Mouse (Mus musculus): ENCODE results near the gene Ppdpf. TPM values are rescaled to one million over a fixed set of nuclear protein-coding genes. Genes with fewer than 3 reads are reported as not detected.
"Not testable (repeated sequence)": the region's sequence is repeated elsewhere in the genome, so short reads cannot be mapped to it uniquely, and the experiment has no call there.

Ppdpf gene
- polyA plus RNA-seq, 1 experiment from 2014 or later, result 364 TPM

DNA sequence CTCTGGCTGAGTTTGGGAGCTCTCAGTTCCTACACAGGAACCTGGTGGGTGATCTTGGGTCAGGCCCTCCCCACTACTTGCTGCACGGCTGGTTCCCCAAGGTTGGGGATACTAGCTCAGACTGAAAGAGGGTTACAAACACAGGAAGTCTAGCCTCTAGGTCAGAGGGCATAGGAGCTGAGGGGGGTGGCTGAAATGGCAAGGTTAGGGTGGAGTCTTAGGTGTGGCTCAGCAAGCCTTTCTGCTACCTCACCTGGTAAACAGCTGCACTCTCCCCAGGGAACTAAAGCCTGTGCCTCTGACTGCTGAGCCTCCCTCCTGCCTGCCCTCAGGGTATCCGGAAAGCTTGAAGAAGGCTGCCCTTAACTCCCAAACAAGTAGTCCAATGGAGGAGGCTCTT is 1.6 kb downstream of the Ppdpf start:
- Histone ChIP-seq H3K27me3 (ENCODE audit: insufficient read depth, low read length) (no peaks in the 10 kb centered on the region), H3K36me3 (ENCODE audit: insufficient read depth) (peaks cover 10% of the 10 kb centered on the region; the same call in 1 of the 2 replicates), H3K4me1 (ENCODE audit: insufficient read depth) (no peaks in the 10 kb centered on the region), H3K4me3 (ENCODE audit: low read depth, low read length) (peak overlapping the region; percentile 5; the same call in 1 of the 2 replicates), H3K9me3 (ENCODE audit: low read depth, low read length) (no peaks in the 10 kb centered on the region), H3K27ac (ENCODE audit: low read depth) (no peak overlapping the region), H3K9ac (0 out of 2 replicates have a peak overlapping the region, but pooled peaks have one; percentile 2), H3K4me2 (peak overlapping the region; percentile 85)
- TF ChIP-seq CTCF (IDR thresholded peaks at IDR 0.05; ENCODE audit: low read depth), result no peak
- ATAC-seq (ENCODE audit: insufficient read depth) (no peak), DNase-seq (no peak)
- 35% methylated on average over 2 of the region's 2 CpGs for WGBS

DNA sequence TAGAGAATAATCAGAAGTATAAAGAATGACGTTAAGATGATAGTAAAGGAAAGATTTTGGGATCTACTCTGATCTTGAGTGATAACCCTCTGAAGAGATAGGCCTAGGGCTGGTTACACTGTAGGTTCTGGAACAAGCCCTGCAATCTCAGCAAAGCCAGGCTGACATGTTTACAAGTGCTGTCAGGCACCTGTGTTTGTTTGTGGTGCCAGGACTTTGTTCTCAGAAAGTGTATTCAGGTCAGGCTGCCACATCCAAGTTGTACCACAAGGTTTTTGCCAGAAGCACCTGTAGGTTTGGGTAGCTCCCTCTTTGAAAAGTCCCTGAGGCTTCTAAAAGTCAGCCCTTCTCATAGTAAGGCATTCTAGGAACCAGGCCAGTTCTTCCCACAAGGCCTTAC is 2.3 kb downstream of the Ppdpf start:
- H3K27ac ChIP-seq (ENCODE audit: low read depth), result no peak overlapping the region
- no peak for DNase-seq
- H3K4me1 ChIP-seq (ENCODE audit: insufficient read depth), result no peaks in the 10 kb centered on the region
- H3K27me3 ChIP-seq (ENCODE audit: insufficient read depth, low read length), result no peaks in the 10 kb centered on the region
- no peak overlapping the region for H3K9ac ChIP-seq
- H3K9me3 ChIP-seq (ENCODE audit: low read depth, low read length), result no peaks in the 10 kb centered on the region
- H3K36me3 ChIP-seq (ENCODE audit: insufficient read depth), result peaks cover 10% of the 10 kb centered on the region; the same call in 1 of the 2 replicates
- no peak overlapping the region for H3K4me3 ChIP-seq (ENCODE audit: low read depth, low read length)
- no peak for ATAC-seq (ENCODE audit: insufficient read depth)
- 82% methylated on average over 1 of the region's 1 CpGs for WGBS
- TF ChIP-seq CTCF (IDR thresholded peaks at IDR 0.05; ENCODE audit: low read depth), result no peak
- H3K4me2 ChIP-seq, result no peak overlapping the region

DNA sequence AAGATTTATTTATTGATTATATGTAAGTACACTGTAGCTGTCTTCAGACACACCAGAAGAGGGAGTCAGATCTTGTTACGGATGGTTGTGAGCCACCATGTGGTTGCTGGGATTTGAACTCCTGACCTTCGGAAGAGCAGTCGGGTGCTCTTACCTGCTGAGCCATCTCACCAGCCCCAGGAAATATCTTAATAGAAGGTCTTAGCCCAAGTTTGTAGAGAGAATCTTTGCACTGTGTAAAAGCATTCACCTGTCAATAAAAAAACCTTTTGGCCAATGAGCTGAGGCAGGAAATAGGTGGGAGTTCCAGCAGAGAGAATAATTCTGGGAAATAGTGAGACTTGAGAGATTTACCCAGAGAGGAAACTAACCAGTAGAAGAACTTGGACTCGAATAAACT is 4.3 kb downstream of the Ppdpf start:
- H3K4me1 ChIP-seq (ENCODE audit: insufficient read depth); H3K4me3 ChIP-seq (ENCODE audit: low read depth, low read length); H3K27me3 ChIP-seq (ENCODE audit: insufficient read depth, low read length); ATAC-seq (ENCODE audit: insufficient read depth); H3K27ac ChIP-seq (ENCODE audit: low read depth); H3K36me3 ChIP-seq (ENCODE audit: insufficient read depth); H3K9me3 ChIP-seq (ENCODE audit: low read depth, low read length); DNase-seq; H3K4me2 ChIP-seq; H3K9ac ChIP-seq: not testable (repeated sequence)
- WGBS, result 74% methylated on average over 3 of the region's 4 CpGs

DNA sequence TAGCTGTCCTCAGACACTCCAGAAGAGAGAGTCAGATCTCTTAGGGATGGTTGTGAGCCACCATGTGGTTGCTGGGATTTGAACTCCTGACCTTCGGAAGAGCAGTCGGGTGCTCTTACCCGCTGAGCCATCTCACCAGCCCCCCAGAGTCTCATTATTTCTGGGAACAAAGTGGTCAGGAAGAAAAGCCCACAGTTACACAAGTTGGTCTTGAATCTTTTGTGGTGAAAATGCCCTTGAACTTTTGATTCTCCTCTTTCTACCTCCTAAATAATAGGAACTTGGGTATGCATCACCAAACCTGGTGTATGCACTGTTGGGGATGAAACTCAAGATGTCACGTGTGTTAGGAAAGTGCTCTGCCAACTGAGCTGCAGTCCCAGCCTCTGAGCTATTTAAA is 4.9 kb downstream of the Ppdpf start:
- TF ChIP-seq CTCF (IDR thresholded peaks at IDR 0.05; ENCODE audit: low read depth), result no peak
- 64% methylated on average over 4 of the region's 4 CpGs for WGBS

DNA sequence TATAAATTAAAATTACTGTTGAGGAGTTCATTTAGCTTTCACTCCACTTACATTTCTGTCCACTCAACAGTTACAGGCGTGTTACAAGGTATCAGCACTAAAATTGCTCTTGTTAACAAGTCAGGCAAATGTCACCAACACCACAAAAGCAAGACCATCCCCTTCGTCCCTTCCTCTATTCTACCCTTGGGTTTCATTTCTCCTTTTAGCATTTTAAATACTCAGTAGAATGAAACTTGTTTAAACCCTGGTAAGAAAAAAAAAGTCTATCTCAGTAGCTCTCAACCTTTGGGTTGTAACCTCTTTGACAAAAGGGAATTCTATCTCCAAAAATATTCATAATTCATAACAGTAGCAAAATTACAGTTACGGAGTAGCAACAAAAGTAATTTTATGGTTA is 6.0 kb downstream of the Ppdpf start:
- Histone ChIP-seq H3K4me3 (ENCODE audit: low read depth, low read length) (no peak overlapping the region), H3K36me3 (ENCODE audit: insufficient read depth) (peaks cover 10% of the 10 kb centered on the region; the same call in 1 of the 2 replicates), H3K9ac (no peak overlapping the region), H3K4me1 (ENCODE audit: insufficient read depth) (no peaks in the 10 kb centered on the region), H3K4me2 (no peak overlapping the region), H3K27ac (ENCODE audit: low read depth) (no peak overlapping the region), H3K9me3 (ENCODE audit: low read depth, low read length) (no peaks in the 10 kb centered on the region), H3K27me3 (ENCODE audit: insufficient read depth, low read length) (no peaks in the 10 kb centered on the region)
- ATAC-seq (ENCODE audit: insufficient read depth), result no peak
- TF ChIP-seq CTCF (IDR thresholded peaks at IDR 0.05; ENCODE audit: low read depth), result no peak
- DNase-seq, result no peak
- WGBS, result 69% methylated on average over 3 of the region's 3 CpGs

More for the DNA sequence above, 4.9 kb downstream of the Ppdpf start:
- H3K9me3 ChIP-seq (ENCODE audit: low read depth, low read length), result no peaks in the 10 kb centered on the region
- no peaks in the 10 kb centered on the region for H3K4me1 ChIP-seq (ENCODE audit: insufficient read depth)
- no peak overlapping the region for H3K4me3 ChIP-seq (ENCODE audit: low read depth, low read length)
- no peak overlapping the region for H3K4me2 ChIP-seq
- H3K27ac ChIP-seq (ENCODE audit: low read depth), result no peak overlapping the region
- no peak overlapping the region for H3K9ac ChIP-seq
- peaks cover 10% of the 10 kb centered on the region; the same call in 1 of the 2 replicates for H3K36me3 ChIP-seq (ENCODE audit: insufficient read depth)
- no peak for ATAC-seq (ENCODE audit: insufficient read depth)
- no peaks in the 10 kb centered on the region for H3K27me3 ChIP-seq (ENCODE audit: insufficient read depth, low read length)
- no peak for DNase-seq

DNA sequence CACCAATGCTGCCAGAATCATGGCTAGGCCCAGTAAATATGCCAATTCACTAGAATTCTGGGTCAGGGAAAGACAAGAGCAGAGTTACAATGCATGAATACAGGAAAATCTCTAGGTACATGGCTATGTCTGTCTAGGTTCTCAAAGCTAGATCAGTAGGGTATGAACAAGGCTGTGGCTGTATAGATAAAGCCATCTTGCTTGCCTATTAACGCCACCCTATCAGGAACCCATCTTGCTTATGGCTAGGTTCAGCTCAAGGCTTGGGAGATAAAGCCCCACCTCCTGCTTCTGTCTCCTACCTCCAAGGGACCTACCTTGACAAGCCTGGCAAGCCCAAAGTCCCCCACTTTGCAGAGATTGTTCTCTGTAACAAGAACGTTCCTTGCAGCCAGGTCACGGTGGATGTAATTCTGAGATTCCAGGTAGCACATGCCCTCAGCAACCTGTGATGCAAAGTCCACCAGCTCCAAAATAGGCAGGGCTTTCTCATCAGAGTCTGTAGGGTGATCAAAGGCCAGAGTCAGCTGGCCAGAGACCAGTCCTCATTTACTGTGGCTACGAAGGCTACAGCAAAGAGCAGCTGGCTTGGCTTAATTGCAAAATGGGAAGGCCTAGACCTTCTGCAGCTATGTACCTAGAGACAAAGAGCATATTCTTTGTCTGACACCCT is 9.7 kb downstream of the Ppdpf start:
- no peaks in the 10 kb centered on the region for H3K27me3 ChIP-seq (ENCODE audit: insufficient read depth, low read length)
- DNase-seq (no peak), ATAC-seq (ENCODE audit: insufficient read depth) (no peak)
- H3K4me1 ChIP-seq (ENCODE audit: insufficient read depth), result no peaks in the 10 kb centered on the region
- no peak for TF ChIP-seq CTCF (IDR thresholded peaks at IDR 0.05; ENCODE audit: low read depth)
- H3K9ac ChIP-seq, result no peak overlapping the region
- H3K4me2 ChIP-seq, result no peak overlapping the region
- H3K27ac ChIP-seq (ENCODE audit: low read depth), result no peak overlapping the region
- H3K36me3 ChIP-seq (ENCODE audit: insufficient read depth), result no peaks in the 10 kb centered on the region
- H3K9me3 ChIP-seq (ENCODE audit: low read depth, low read length), result no peaks in the 10 kb centered on the region
- H3K4me3 ChIP-seq (ENCODE audit: low read depth, low read length), result no peak overlapping the region
- 70% methylated on average over 4 of the region's 4 CpGs for WGBS

DNA sequence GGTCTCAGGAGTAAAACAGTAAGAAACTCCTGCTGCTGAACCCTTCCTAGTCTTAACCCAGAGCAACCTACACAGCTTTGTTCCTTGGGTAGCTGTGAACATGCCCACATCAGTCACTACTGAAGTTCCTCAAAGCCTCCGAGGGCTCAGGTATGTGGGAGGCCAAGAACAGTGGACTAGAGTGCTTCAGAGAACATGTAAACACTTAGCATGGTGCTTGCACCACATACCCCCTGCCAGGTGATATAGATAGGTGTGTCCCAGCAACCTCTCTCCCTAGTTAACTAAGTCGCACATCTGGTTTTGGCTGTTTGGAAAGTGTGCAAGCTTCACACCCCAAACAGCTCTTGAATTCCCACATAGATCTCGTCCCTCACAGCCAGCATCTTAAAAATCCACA is 14.6 kb downstream of the Ppdpf start:
- no peak for TF ChIP-seq CTCF (IDR thresholded peaks at IDR 0.05; ENCODE audit: low read depth)
- DNase-seq (no peak), ATAC-seq (ENCODE audit: insufficient read depth) (no peak)
- no peaks in the 10 kb centered on the region for H3K36me3 ChIP-seq (ENCODE audit: insufficient read depth)
- WGBS, result 41% methylated on average over 3 of the region's 3 CpGs
- H3K4me2 ChIP-seq, result no peak overlapping the region
- H3K9ac ChIP-seq, result no peak overlapping the region
- no peak overlapping the region for H3K4me3 ChIP-seq (ENCODE audit: low read depth, low read length)
- no peaks in the 10 kb centered on the region for H3K4me1 ChIP-seq (ENCODE audit: insufficient read depth)
- no peak overlapping the region for H3K27ac ChIP-seq (ENCODE audit: low read depth)
- no peaks in the 10 kb centered on the region for H3K9me3 ChIP-seq (ENCODE audit: low read depth, low read length)
- no peaks in the 10 kb centered on the region for H3K27me3 ChIP-seq (ENCODE audit: insufficient read depth, low read length)
